Mouse (Mus musculus): ENCODE measurements around the gene Chd4. TPM values are rescaled to one million over a fixed set of nuclear protein-coding genes. Genes with fewer than 3 reads are reported as not detected.
A peak's percentile ranks its signal among the peaks of the same experiment; 100 is the strongest.

The Chd4 gene
- total and polyA plus RNA-seq, 3 experiments, result 93.0 to 232 (median 173) TPM

- peak; percentile 61; the same call in 1 of the 2 replicates for TF ChIP-seq USF1 (IDR thresholded peaks at IDR 0.05; ENCODE audit: low read depth, low read length)
- TF ChIP-seq BHLHE40 (IDR thresholded peaks at IDR 0.05; ENCODE audit: borderline replicate concordance, low read depth, low read length), result peak; percentile 28; the same call in 1 of the 2 replicates
- no peak for TF ChIP-seq ZNF384 (IDR thresholded peaks at IDR 0.05; ENCODE audit: low read depth, low read length)
- TF ChIP-seq NELFE (IDR thresholded peaks at IDR 0.05; ENCODE audit: low read depth, low read length), result 0 out of 2 replicates have a peak, but pooled peaks have one; percentile 22
- TF ChIP-seq CTCF (IDR thresholded peaks at IDR 0.05 in 2 of 3, conservative IDR thresholded peaks at IDR 0.05 in 1 of 3; ENCODE audit: control insufficient read depth in 1 of 3, insufficient read depth in 1 of 3, low read depth in 2 of 3, low read length in 3 of 3, poor library complexity in 1 of 3, severe bottlenecking in 1 of 3), result 0 out of 6 replicates have a peak, but pooled peaks of 1 of the 3 experiments have one; percentile 3
- no peak for TF ChIP-seq SMC3 (IDR thresholded peaks at IDR 0.05; ENCODE audit: low read depth, low read length)
- no peak for TF ChIP-seq MYC (IDR thresholded peaks at IDR 0.05; ENCODE audit: low read depth, low read length)
- peak; percentile 17 to 42; a peak in 1 of 4 replicates for TF ChIP-seq POLR2A (IDR thresholded peaks at IDR 0.05; ENCODE audit: control insufficient read depth in 1 of 2, insufficient read depth in 1 of 2, low read depth in 1 of 2, low read length in 2 of 2, poor library complexity in 1 of 2)
- H3K27me3 ChIP-seq (ENCODE audit: control insufficient read depth in 1 of 2, insufficient read depth in 2 of 2, low read length in 2 of 2), result no peaks in the 10 kb centered on the region
- peak; percentile 84 for DNase-seq (ENCODE audit: low read depth, low spot score)
- H3K79me2 ChIP-seq (ENCODE audit: control insufficient read depth, insufficient read depth, low read length, poor library complexity), result no peaks in the 10 kb centered on the region; the same call in 1 of the 2 replicates
- H3K4me3 ChIP-seq (ENCODE audit: control insufficient read depth in 1 of 2, insufficient read depth in 1 of 2, low read depth in 2 of 2, low read length in 2 of 2), result 0 out of 4 replicates have a peak overlapping the region, but pooled peaks of 1 of the 2 experiments have one; percentile 1
- no peaks in the 10 kb centered on the region for H3K9me3 ChIP-seq (replicated peaks; ENCODE audit: insufficient read depth, low read length)
- peak overlapping the region; percentile 56 for H3K9ac ChIP-seq (ENCODE audit: control insufficient read depth, low read depth, low read length, poor library complexity, severe bottlenecking)
- peaks cover 0 to 14% of the 10 kb centered on the region in 2 experiments; a peak in 2 of 4 replicates for H3K36me3 ChIP-seq (ENCODE audit: control insufficient read depth in 1 of 2, insufficient read depth in 2 of 2, low read length in 2 of 2)
- H3K27ac ChIP-seq (ENCODE audit: control insufficient read depth, low read depth, low read length), result peak overlapping the region; percentile 58
- H3K4me1 ChIP-seq (ENCODE audit: control insufficient read depth in 1 of 2, insufficient read depth in 2 of 2, low read length in 2 of 2), result peaks cover 5 to 15% of the 10 kb centered on the region in 2 experiments
Measured at GRCm38 (mm10) chr6:125088561-125089321, 7.0 kb upstream of the Chd4 start.

GRCm38 (mm10) chr6:125089521-125090321 lies 6.1 kb upstream of the Chd4 start:
- peak overlapping the region; percentile 70 for H3K9ac ChIP-seq (ENCODE audit: control insufficient read depth, low read depth, low read length, poor library complexity, severe bottlenecking)
- H3K27me3 ChIP-seq (ENCODE audit: control insufficient read depth in 1 of 2, insufficient read depth in 2 of 2, low read length in 2 of 2), result no peaks in the 10 kb centered on the region
- no peaks in the 10 kb centered on the region; the same call in 1 of the 2 replicates for H3K79me2 ChIP-seq (ENCODE audit: control insufficient read depth, insufficient read depth, low read length, poor library complexity)
- H3K4me1 ChIP-seq (ENCODE audit: control insufficient read depth in 1 of 2, insufficient read depth in 2 of 2, low read length in 2 of 2), result peaks cover 5 to 15% of the 10 kb centered on the region in 2 experiments
- H3K27ac ChIP-seq (ENCODE audit: control insufficient read depth, low read depth, low read length), result peak overlapping the region; percentile 80
- H3K9me3 ChIP-seq (replicated peaks; ENCODE audit: insufficient read depth, low read length), result no peaks in the 10 kb centered on the region
- peak overlapping the region; percentile 37 to 54 for H3K4me3 ChIP-seq (ENCODE audit: control insufficient read depth in 1 of 2, insufficient read depth in 1 of 2, low read depth in 2 of 2, low read length in 2 of 2)
- peaks cover 0 to 12% of the 10 kb centered on the region in 2 experiments; a peak in 2 of 4 replicates for H3K36me3 ChIP-seq (ENCODE audit: control insufficient read depth in 1 of 2, insufficient read depth in 2 of 2, low read length in 2 of 2)
- DNase-seq (ENCODE audit: low read depth, low spot score), result peak; percentile 93
- peak; percentile 73 for TF ChIP-seq HCFC1 (IDR thresholded peaks at IDR 0.05; ENCODE audit: low read depth, low read length)
- no peak for TF ChIP-seq CTCF (IDR thresholded peaks at IDR 0.05 in 2 of 3, conservative IDR thresholded peaks at IDR 0.05 in 1 of 3; ENCODE audit: control insufficient read depth in 1 of 3, insufficient read depth in 1 of 3, low read depth in 2 of 3, low read length in 3 of 3, poor library complexity in 1 of 3, severe bottlenecking in 1 of 3)
- no peak for TF ChIP-seq CHD1 (IDR thresholded peaks at IDR 0.05; ENCODE audit: low read depth, low read length)
- TF ChIP-seq GABPA (IDR thresholded peaks at IDR 0.05; ENCODE audit: low read depth, low read length), result no peak
- TF ChIP-seq UBTF (IDR thresholded peaks at IDR 0.05; ENCODE audit: borderline replicate concordance, insufficient read depth, low read depth, low read length), result no peak
- TF ChIP-seq KAT2A (conservative IDR thresholded peaks at IDR 0.05; ENCODE audit: low read depth, low read length), result no peak
- TF ChIP-seq NRF1 (IDR thresholded peaks at IDR 0.05; ENCODE audit: insufficient read depth, low read depth, low read length, poor library complexity, severe bottlenecking), result no peak
- no peak; the same call in 1 of the 2 replicates for TF ChIP-seq RCOR1 (IDR thresholded peaks at IDR 0.05; ENCODE audit: low read depth, low read length)
- no peak for TF ChIP-seq MEF2A (IDR thresholded peaks at IDR 0.05; ENCODE audit: extremely low read depth, insufficient replicate concordance, low read depth, low read length, poor library complexity, severe bottlenecking)
- TF ChIP-seq ZC3H11A (IDR thresholded peaks at IDR 0.05; ENCODE audit: low read depth, low read length), result 0 out of 2 replicates have a peak, but pooled peaks have one; percentile 2
- TF ChIP-seq GATA1 (IDR thresholded peaks at IDR 0.05; ENCODE audit: low read depth, low read length), result no peak
- TF ChIP-seq RAD21 (IDR thresholded peaks at IDR 0.05; ENCODE audit: low read depth, low read length), result no peak
- TF ChIP-seq POLR2A (IDR thresholded peaks at IDR 0.05; ENCODE audit: control insufficient read depth in 1 of 2, insufficient read depth in 1 of 2, low read depth in 1 of 2, low read length in 2 of 2, poor library complexity in 1 of 2), result peak; percentile 20 to 30; a peak in 1 of 4 replicates
- TF ChIP-seq ZNF384 (IDR thresholded peaks at IDR 0.05; ENCODE audit: low read depth, low read length), result no peak
- TF ChIP-seq MYB (IDR thresholded peaks at IDR 0.05; ENCODE audit: low read depth, low read length), result no peak
- no peak; a peak in 2 of 4 replicates for TF ChIP-seq EP300 (IDR thresholded peaks at IDR 0.05; ENCODE audit: low read depth in 1 of 2, low read length in 2 of 2)
- TF ChIP-seq MXI1 (IDR thresholded peaks at IDR 0.05; ENCODE audit: low read depth, low read length), result 0 out of 2 replicates have a peak, but pooled peaks have one; percentile 11
- no peak for TF ChIP-seq TAL1 (IDR thresholded peaks at IDR 0.05; ENCODE audit: low read length)
- TF ChIP-seq ZKSCAN1 (IDR thresholded peaks at IDR 0.05; ENCODE audit: low read depth, low read length), result no peak
- no peak for TF ChIP-seq CHD2 (IDR thresholded peaks at IDR 0.05; ENCODE audit: low read length)
- no peak for TF ChIP-seq USF1 (IDR thresholded peaks at IDR 0.05; ENCODE audit: low read depth, low read length)
